Mouse (Mus musculus) CH12.LX (cell line): ENCODE results near the gene 6030468B19Rik. TPM values are rescaled to one million over a fixed set of nuclear protein-coding genes. Genes with fewer than 3 reads are reported as not detected.

Source experiments
- DNase-seq: peaks from one replicate; pipeline ENCODE4 v3.0.0-alpha.2; 2013; ENCODE audit errors: extremely low read depth
- H3K27ac ChIP-seq: 2 replicates; pipeline ENCODE4 v1.5.1; 2012; ENCODE audit warnings: low read depth, mild to moderate bottlenecking, control low read depth, moderate library complexity; ENCODE audit not compliant: insufficient read depth
- H3K27me3 ChIP-seq: replicated peaks from 2 replicates; pipeline ENCODE3; 2012; ENCODE audit warnings: inconsistent platforms
- H3K36me3 ChIP-seq, 2 experiments: replicated peaks in 1 of 2; 2 replicates each; pipeline versions ENCODE3 to v1.6.1; 2012; ENCODE audit warnings: inconsistent platforms in 1 of 2, low read length in 1 of 2, mild to moderate bottlenecking in 1 of 2, mixed read lengths in 1 of 2, moderate library complexity in 1 of 2; ENCODE audit not compliant: control insufficient read depth in 1 of 2, insufficient read depth in 1 of 2
- H3K4me1 ChIP-seq, 2 experiments: 2 replicates each; pipeline ENCODE4 v1.6.1; 2012; ENCODE audit warnings: inconsistent platforms in 1 of 2, moderate library complexity in 1 of 2; ENCODE audit not compliant: insufficient read depth in 2 of 2, control insufficient read depth in 1 of 2
- H3K4me2 ChIP-seq: 2 replicates; pipeline ENCODE4 v1.6.1; 2012; ENCODE audit warnings: low read depth, mild to moderate bottlenecking, control low read depth; ENCODE audit not compliant: poor library complexity, insufficient read depth, severe bottlenecking
- H3K4me3 ChIP-seq, 3 experiments: fragments of 150-350 bp in 1 of 3; sonication (generic) in 1 of 3; replicated peaks in 1 of 3; 2 replicates each; pipeline versions ENCODE3 to v1.5.1; 2011 to 2012; ENCODE audit warnings: low read depth in 2 of 3, low read length in 2 of 3, mild to moderate bottlenecking in 2 of 3, moderate library complexity in 2 of 3, control low read depth in 1 of 3, improper control_type of control experiment in 1 of 3, inconsistent platforms in 1 of 3, mixed read lengths in 1 of 3; ENCODE audit not compliant: poor library complexity in 1 of 3
- H3K79me2 ChIP-seq: replicated peaks from 2 replicates; pipeline ENCODE4 v1.6.1; 2012; ENCODE audit warnings: mild to moderate bottlenecking, moderate library complexity; ENCODE audit not compliant: control insufficient read depth, poor library complexity, insufficient read depth, severe bottlenecking; ENCODE audit errors: extremely low read depth
- H3K9ac ChIP-seq: 2 replicates; pipeline ENCODE4 v1.6.1; 2012; ENCODE audit warnings: low read depth, mild to moderate bottlenecking, control low read depth, moderate library complexity; ENCODE audit not compliant: insufficient read depth
- H3K9me3 ChIP-seq: replicated peaks from 2 replicates; pipeline ENCODE3; 2012; ENCODE audit warnings: low read length, inconsistent platforms, mixed read lengths
- BHLHE40 ChIP-seq: IDR thresholded peaks from 2 replicates; pipeline ENCODE4 v1.6.1; 2011; ENCODE audit warnings: mild to moderate bottlenecking, low read depth, low read length, improper control_type of control experiment
- CHD1 ChIP-seq: IDR thresholded peaks from 2 replicates; pipeline ENCODE4 v1.6.1; 2012; ENCODE audit warnings: low read depth, low read length, improper control_type of control experiment, inconsistent platforms
- CHD2 ChIP-seq: IDR thresholded peaks from 2 replicates; pipeline ENCODE4 v1.6.1; 2011; ENCODE audit warnings: low read length, improper control_type of control experiment
- CTCF ChIP-seq, 2 experiments: IDR thresholded peaks in 1 of 2; conservative IDR thresholded peaks in 1 of 2; 2 replicates each; pipeline ENCODE4 v1.5.1; 2011 to 2012; ENCODE audit warnings: low read depth in 2 of 2, low read length in 2 of 2, improper control_type of control experiment in 1 of 2, inconsistent platforms in 1 of 2, mild to moderate bottlenecking in 1 of 2, moderate library complexity in 1 of 2
- ELF1 ChIP-seq: IDR thresholded peaks from 2 replicates; pipeline ENCODE4 v1.6.1; 2014; ENCODE audit warnings: low read depth, mild to moderate bottlenecking, inconsistent platforms, low read length, improper control_type of control experiment
- EP300 ChIP-seq: IDR thresholded peaks from 2 replicates; pipeline ENCODE4 v1.6.1; 2011; ENCODE audit warnings: low read length, improper control_type of control experiment
- HCFC1 ChIP-seq: IDR thresholded peaks from 2 replicates; pipeline ENCODE4 v1.6.1; 2012; ENCODE audit warnings: low read depth, mild to moderate bottlenecking, inconsistent platforms, low read length, improper control_type of control experiment
- IRF4 ChIP-seq: IDR thresholded peaks from 2 replicates; pipeline ENCODE4 v1.6.1; 2014; ENCODE audit warnings: low read depth, mild to moderate bottlenecking, inconsistent platforms, low read length, improper control_type of control experiment
- JUN ChIP-seq: IDR thresholded peaks from 2 replicates; pipeline ENCODE4 v1.6.1; 2011; ENCODE audit warnings: low read depth, mild to moderate bottlenecking, low read length, improper control_type of control experiment, moderate library complexity; ENCODE audit not compliant: insufficient read depth
- MAFK ChIP-seq: IDR thresholded peaks from 2 replicates; pipeline ENCODE4 v1.6.1; 2011; ENCODE audit warnings: low read length, improper control_type of control experiment; ENCODE audit not compliant: insufficient replicate concordance
- MAX ChIP-seq: IDR thresholded peaks from 2 replicates; pipeline ENCODE4 v1.6.1; 2011; ENCODE audit warnings: low read length, improper control_type of control experiment
- MAZ ChIP-seq: IDR thresholded peaks from 2 replicates; pipeline ENCODE4 v1.6.1; 2012; ENCODE audit warnings: low read depth, mild to moderate bottlenecking, inconsistent platforms, low read length, improper control_type of control experiment, moderate library complexity
- MEF2A ChIP-seq: IDR thresholded peaks from 2 replicates; pipeline ENCODE4 v1.6.1; 2014; ENCODE audit warnings: low read depth, mild to moderate bottlenecking, inconsistent platforms, low read length, improper control_type of control experiment, borderline replicate concordance
- MYC ChIP-seq: IDR thresholded peaks from 2 replicates; pipeline ENCODE4 v1.6.1; 2011; ENCODE audit warnings: low read depth, mild to moderate bottlenecking, improper control_type of control experiment, low read length
- NELFE ChIP-seq: IDR thresholded peaks from 2 replicates; pipeline ENCODE4 v1.6.1; 2011; ENCODE audit warnings: low read depth, low read length, improper control_type of control experiment
- POLR2A ChIP-seq: IDR thresholded peaks from 2 replicates; pipeline ENCODE4 v1.6.1; 2011; ENCODE audit warnings: low read depth, mild to moderate bottlenecking, improper control_type of control experiment, low read length
- POLR2AphosphoS2 ChIP-seq: IDR thresholded peaks from 2 replicates; pipeline ENCODE4 v1.6.1; 2011; ENCODE audit warnings: low read depth, low read length, improper control_type of control experiment
- RCOR1 ChIP-seq: conservative IDR thresholded peaks from 2 replicates; pipeline ENCODE4 v1.6.1; 2012; ENCODE audit warnings: low read depth, mild to moderate bottlenecking, inconsistent platforms, low read length, improper control_type of control experiment
- SIN3A ChIP-seq: IDR thresholded peaks from 2 replicates; pipeline ENCODE4 v1.6.1; 2012; ENCODE audit warnings: low read length, improper control_type of control experiment, inconsistent platforms
- USF1 ChIP-seq: IDR thresholded peaks from 2 replicates; pipeline ENCODE4 v1.6.1; 2014; ENCODE audit warnings: low read depth, mild to moderate bottlenecking, inconsistent platforms, low read length, improper control_type of control experiment
- ZC3H11A ChIP-seq: IDR thresholded peaks from 2 replicates; pipeline ENCODE4 v1.6.1; 2012; ENCODE audit warnings: low read depth, mild to moderate bottlenecking, inconsistent platforms, low read length, improper control_type of control experiment
- ZKSCAN1 ChIP-seq: IDR thresholded peaks from 2 replicates; pipeline ENCODE4 v1.6.1; 2012; ENCODE audit warnings: low read depth, inconsistent platforms, low read length, improper control_type of control experiment, borderline replicate concordance
- ZMIZ1 ChIP-seq: IDR thresholded peaks from 2 replicates; pipeline ENCODE4 v1.6.1; 2012; ENCODE audit warnings: low read depth, mild to moderate bottlenecking, inconsistent platforms, low read length, improper control_type of control experiment
- ZNF384 ChIP-seq: IDR thresholded peaks from 2 replicates; pipeline ENCODE4 v1.6.1; 2012; ENCODE audit warnings: low read depth, low read length, improper control_type of control experiment, inconsistent platforms
- dilution Hi-C: fragments of 300-500 bp; cut with MboI; formaldehyde crosslinking; loops from 2 replicates; pipeline ENCODE4 v1.14.3; 2020; ENCODE audit warnings: low sequenced_read_pairs; ENCODE audit not compliant: extremely low pct_unique_long_range_greater_than_20kb, extremely low pct_ligation_motif_present
- in situ Hi-C: fragments of 300-500 bp; cut with MboI; formaldehyde crosslinking; loops from 3 replicates; pipeline ENCODE4 v1.14.3; 2019; ENCODE audit warnings: low sequenced_read_pairs, low pct_ligation_motif_present, low pct_unique_long_range_greater_than_20kb, mixed read lengths
- polyA plus RNA-seq: library from polyadenylated mRNA; unstranded; fragments of >175 nt; gene quantifications from 2 replicates; pipeline ENCODE4 v1.2.1, GENCODE M21; 2012; ENCODE audit warnings: low read depth; ENCODE audit not compliant: insufficient read length
- total RNA-seq, 2 experiments: library from RNA; depleted of rRNA; stranded (reverse); fragments of 300-350 nt in 1 of 2; fragments of >200 nt in 1 of 2; gene quantifications; 2 replicates each; pipeline ENCODE4 v1.2.3; 2012 to 2014

6030468B19Rik gene
- total and polyA plus RNA-seq, 3 experiments: 0.93 to 1.7 (median 1.5) TPM

DNA sequence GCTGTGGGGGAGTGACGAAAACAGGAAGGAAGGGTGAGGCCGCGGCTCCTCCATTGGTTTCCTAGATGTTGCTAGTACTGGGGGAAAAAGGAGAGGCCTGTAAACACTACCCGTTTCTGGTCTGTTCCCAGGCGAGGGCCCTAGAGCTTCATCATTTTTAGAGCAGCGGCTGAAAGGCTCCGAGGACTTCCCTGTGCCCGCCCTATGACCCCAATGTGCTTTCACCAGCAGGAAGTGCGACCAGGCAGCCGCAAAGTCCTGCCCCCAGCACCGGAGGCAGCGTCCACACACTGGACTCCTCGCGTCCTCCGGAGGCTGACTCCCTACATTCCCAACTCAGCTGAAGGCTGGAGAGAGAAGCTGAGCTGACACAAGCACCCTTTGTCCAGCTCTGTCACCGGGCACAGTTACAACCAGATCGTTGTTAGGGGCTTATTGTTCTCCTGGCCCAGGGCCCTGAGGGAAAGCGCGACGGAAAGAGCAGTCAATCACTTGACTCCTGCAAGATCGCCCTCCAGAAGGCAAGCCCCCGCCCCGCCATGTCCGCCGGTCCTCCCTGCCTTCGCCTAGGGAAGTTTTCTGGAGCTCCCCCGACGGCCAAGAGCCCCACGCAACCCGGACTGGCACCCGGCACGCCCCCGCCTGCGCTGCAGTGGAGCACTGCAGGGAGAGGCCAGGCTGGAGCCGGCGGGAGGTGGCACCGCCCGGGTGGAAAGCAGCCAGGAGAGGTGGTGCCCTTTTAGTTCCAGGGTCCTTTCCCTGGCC is 17.8 kb upstream of the 6030468B19Rik start:
- in situ Hi-C loops: no loop called here
- Histone ChIP-seq H3K4me3 (peak overlapping the region; percentile 68 to 94 (median 71)), H3K9me3 (no peaks in the 10 kb centered on the region), H3K27ac (peak overlapping the region; percentile 39), H3K4me1 (peaks cover 8 to 64% of the 10 kb centered on the region in 2 experiments; a peak in 3 of 4 replicates), H3K4me2 (peak overlapping the region; percentile 75), H3K79me2 (no peaks in the 10 kb centered on the region), H3K27me3 (no peaks in the 10 kb centered on the region), H3K9ac (peak overlapping the region; percentile 33), H3K36me3 (peaks cover 29 to 50% of the 10 kb centered on the region in 2 experiments)
- DNase-seq: peak; percentile 52
- TF ChIP-seq RCOR1 (no peak), ZMIZ1 (no peak), POLR2A (peak; percentile 51; the same call in 1 of the 2 replicates), CHD1 (peak; percentile 62; the same call in 1 of the 2 replicates), USF1 (no peak; the same call in 1 of the 2 replicates), POLR2AphosphoS2 (peak; percentile 26; the same call in 1 of the 2 replicates), JUN (no peak), SIN3A (peak; percentile 80), HCFC1 (peak; percentile 50), NELFE (peak; percentile 24; the same call in 1 of the 2 replicates), MAX (peak; percentile 49; the same call in 1 of the 2 replicates), MAZ (peak; percentile 50; the same call in 1 of the 2 replicates), ELF1 (peak; percentile 82), CTCF (conservative IDR thresholded peaks at IDR 0.05 in 1 of 2, IDR thresholded peaks at IDR 0.05 in 1 of 2; ENCODE audit: low read depth in 2 of 2, low read length in 2 of 2) (no peak), MYC (no peak), ZNF384 (no peak), IRF4 (peak; percentile 7; the same call in 1 of the 2 replicates)
- TF ChIP-seq, all 38 proteins: peak for 10
- dilution Hi-C loops: no loop called here

DNA sequence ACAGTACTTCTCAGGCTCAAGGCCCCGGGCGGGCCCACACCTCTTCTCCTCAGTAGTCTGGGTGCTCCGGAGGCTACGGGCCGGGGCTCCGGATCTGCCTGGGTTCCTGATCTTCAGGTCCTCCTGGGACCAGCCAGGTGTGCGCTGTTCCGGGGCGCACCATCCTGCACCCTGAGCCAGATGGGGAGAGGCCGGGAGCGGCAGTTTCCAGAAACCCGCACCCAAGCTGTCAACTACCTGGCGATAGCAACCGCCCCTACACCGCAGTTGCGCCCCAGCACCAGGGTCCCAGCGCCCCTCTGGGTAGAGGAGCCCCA is 17.3 kb upstream of the 6030468B19Rik start:
- peaks cover 24 to 50% of the 10 kb centered on the region in 2 experiments for H3K36me3 ChIP-seq
- peak overlapping the region; percentile 68 to 94 (median 71) for H3K4me3 ChIP-seq
- peak overlapping the region; percentile 33 for H3K9ac ChIP-seq
- no peaks in the 10 kb centered on the region for H3K27me3 ChIP-seq
- H3K79me2 ChIP-seq: no peaks in the 10 kb centered on the region
- no peak for DNase-seq
- TF ChIP-seq USF1: no peak
- 0 out of 2 replicates have a peak, but pooled peaks have one; percentile 9 for TF ChIP-seq MEF2A
- peak; percentile 13; the same call in 1 of the 2 replicates for TF ChIP-seq CHD2
- no peak for TF ChIP-seq POLR2AphosphoS2
- no peak for TF ChIP-seq ELF1
- no peak for TF ChIP-seq CTCF (conservative IDR thresholded peaks at IDR 0.05 in 1 of 2, IDR thresholded peaks at IDR 0.05 in 1 of 2; ENCODE audit: low read depth in 2 of 2, low read length in 2 of 2)
- TF ChIP-seq EP300: 0 out of 2 replicates have a peak, but pooled peaks have one; percentile 7
- no peak for TF ChIP-seq MAFK
- TF ChIP-seq ZC3H11A: no peak
- TF ChIP-seq JUN: no peak
- no peak for TF ChIP-seq BHLHE40
- no peak for TF ChIP-seq IRF4
- TF ChIP-seq HCFC1: no peak
- no peak for TF ChIP-seq ZNF384
- peak; percentile 1; the same call in 1 of the 2 replicates for TF ChIP-seq NELFE
- TF ChIP-seq ZKSCAN1: no peak
- in situ Hi-C loops: no loop called here
- H3K4me1 ChIP-seq: peaks cover 8 to 64% of the 10 kb centered on the region in 2 experiments; a peak in 3 of 4 replicates
- H3K9me3 ChIP-seq: no peaks in the 10 kb centered on the region
- H3K4me2 ChIP-seq: peak overlapping the region; percentile 75
- dilution Hi-C loops: no loop called here
- H3K27ac ChIP-seq: no peak overlapping the region
